Comparison of ENCODE assay signal across 18 mouse cellular contexts in genomic region chr2:119175614-119176013, GRCm38 (mm10). TPM values are rescaled to one million over a fixed set of nuclear protein-coding genes. Genes with fewer than 3 reads are reported as not detected.
DNase-seq lines count a peak whose midpoint lies in the region; ATAC-seq and TF ChIP-seq lines count a peak whose summit lies in the region.
"Had no signal": no experiment of that assay in that cellular context is flagged by ENCODE, and none has a peak within 500 bp of the region (broad histone marks: within the 10 kb centered on the region; RNA-seq: fewer than 3 reads in every experiment).

No protein-coding gene starts in this region.

- no peak for DNase-seq in lung, postnatal 36 days
- DNase-seq in kidney, adult 9 months: peak; percentile 42
- DNase-seq in limb, embryonic 10.5 days (ENCODE audit: low spot score): no peak
- no peak for DNase-seq in heart, postnatal 10 days
- DNase-seq: cerebellum, adult 11 months; cerebellum, postnatal 36 days; layer of hippocampus, adult 9-11 months; thymus, postnatal 25 days had no signal

- H3K27me3 ChIP-seq in lung, embryonic 15.5 days: no peaks in the 10 kb centered on the region
- H3K27me3 ChIP-seq in C2C12 (ENCODE audit: control insufficient read depth, insufficient read depth, insufficient read length): no peaks in the 10 kb centered on the region
- no peaks in the 10 kb centered on the region for H3K27me3 ChIP-seq in limb, embryonic 10.5 days (ENCODE audit: low read depth, poor library complexity, severe bottlenecking)
- no peaks in the 10 kb centered on the region for H3K27me3 ChIP-seq in intestine, embryonic 15.5 days (replicated peaks)
- H3K27me3 ChIP-seq in liver, embryonic 12.5 days (replicated peaks): no peaks in the 10 kb centered on the region

- peak overlapping the region; percentile 6 for H3ac ChIP-seq in C2C12 (ENCODE audit: control insufficient read depth, insufficient read length, low read depth)

- peaks cover 9% of the 10 kb centered on the region for H3K79me3 ChIP-seq in C2C12 (ENCODE audit: low read depth)

- intact Hi-C loops in heart, postnatal 10 days (cut with DNase I): no loop called here

- H3K27ac ChIP-seq in lung, embryonic 15.5 days: peak overlapping the region; percentile 20; the same call in 1 of the 2 replicates
- H3K27ac ChIP-seq in limb, embryonic 10.5 days: 0 out of 2 replicates have a peak overlapping the region, but pooled peaks have one; percentile 9
- H3K27ac ChIP-seq in intestine, embryonic 15.5 days: no peak overlapping the region
- H3K27ac ChIP-seq in liver, embryonic 12.5 days: no peak overlapping the region
- H3K27ac ChIP-seq: hindbrain, postnatal 0 days; liver, embryonic 14.5 days had no signal

- ATAC-seq in lung, embryonic 15.5 days (ENCODE audit: borderline replicate concordance, extremely low read depth, low FRiP score, low TSS enrichment): no peak
- ATAC-seq in intestine, embryonic 15.5 days: no peak
- no peak for ATAC-seq in liver, embryonic 12.5 days
- ATAC-seq: forebrain, embryonic 16.5 days; hindbrain, postnatal 0 days had no signal

- H3K4me1 ChIP-seq in lung, embryonic 15.5 days: peaks cover 17% of the 10 kb centered on the region
- H3K4me1 ChIP-seq in limb, embryonic 10.5 days: peaks cover 43% of the 10 kb centered on the region
- H3K4me1 ChIP-seq in intestine, embryonic 15.5 days (replicated peaks): peaks cover 21% of the 10 kb centered on the region
- peaks cover 38% of the 10 kb centered on the region for H3K4me1 ChIP-seq in liver, embryonic 12.5 days

- 0 out of 2 replicates have a peak, but pooled peaks cover 4% of the 10 kb centered on the region for H3K36me3 ChIP-seq in lung, embryonic 15.5 days
- peaks cover 11% of the 10 kb centered on the region for H3K36me3 ChIP-seq in C2C12 (ENCODE audit: control insufficient read depth, insufficient read depth)
- peaks cover 39% of the 10 kb centered on the region for H3K36me3 ChIP-seq in limb, embryonic 10.5 days
- H3K36me3 ChIP-seq in intestine, embryonic 15.5 days: no peaks in the 10 kb centered on the region
- H3K36me3 ChIP-seq in liver, embryonic 12.5 days: peaks cover 29% of the 10 kb centered on the region

- TF ChIP-seq CTCF in C2C12 (IDR thresholded peaks at IDR 0.05; ENCODE audit: control insufficient read depth, insufficient read depth, insufficient read length): no peak

- peaks cover 28% of the 10 kb centered on the region for H3K79me2 ChIP-seq in C2C12 (ENCODE audit: control insufficient read depth, insufficient read depth)

- H3K9me3 ChIP-seq in lung, embryonic 15.5 days: no peaks in the 10 kb centered on the region
- H3K9me3 ChIP-seq in limb, embryonic 10.5 days (replicated peaks): no peaks in the 10 kb centered on the region
- H3K9me3 ChIP-seq in intestine, embryonic 15.5 days: no peaks in the 10 kb centered on the region
- H3K9me3 ChIP-seq in liver, embryonic 12.5 days (replicated peaks): no peaks in the 10 kb centered on the region

- H3K4me3 ChIP-seq in lung, embryonic 15.5 days: no peak overlapping the region
- peak overlapping the region; percentile 31 for H3K4me3 ChIP-seq in C2C12 (ENCODE audit: insufficient read depth, poor library complexity, severe bottlenecking)
- H3K4me3 ChIP-seq in limb, embryonic 10.5 days: no peak overlapping the region
- H3K4me3 ChIP-seq in intestine, embryonic 15.5 days (replicated peaks): no peak overlapping the region
- no peak overlapping the region for H3K4me3 ChIP-seq in liver, embryonic 12.5 days

- no peak overlapping the region for H3K9ac ChIP-seq in lung, embryonic 15.5 days
- no peak overlapping the region for H3K9ac ChIP-seq in intestine, embryonic 15.5 days
- no peak overlapping the region for H3K9ac ChIP-seq in liver, embryonic 12.5 days
- H3K9ac ChIP-seq: liver, embryonic 14.5 days had no signal

- WGBS in lung, embryonic 15.5 days: 41% methylated on average over 6 of the region's 6 CpGs
- 67% methylated on average over 6 of the region's 6 CpGs for WGBS in limb, embryonic 10.5 days
- WGBS in intestine, embryonic 15.5 days: 59% methylated on average over 6 of the region's 6 CpGs
- 51% methylated on average over 6 of the region's 6 CpGs for WGBS in liver, embryonic 12.5 days (ENCODE audit: insufficient replicate concordance)

- H3K4me2 ChIP-seq in lung, embryonic 15.5 days: no peak overlapping the region
- H3K4me2 ChIP-seq in intestine, embryonic 15.5 days (replicated peaks): no peak overlapping the region
- no peak overlapping the region for H3K4me2 ChIP-seq in liver, embryonic 12.5 days

TF ChIP-seq in C2C12, 6 proteins besides CTCF, POLR2A, EP300 and RAD21:
- TF ChIP-seq USF1 (IDR thresholded peaks at IDR 0.05; ENCODE audit: low read depth) (no peak), CEBPB (IDR thresholded peaks at IDR 0.05; ENCODE audit: low read depth) (no peak), MYOG (IDR thresholded peaks at IDR 0.05; ENCODE audit: control insufficient read depth, extremely low read depth, insufficient read length) (no peak), FOSL1 (IDR thresholded peaks at IDR 0.05; ENCODE audit: insufficient read depth, low read length, poor library complexity, severe bottlenecking) (no peak), MYOD1 (IDR thresholded peaks at IDR 0.05; ENCODE audit: control insufficient read depth, insufficient read length, low read depth) (no peak), MAX (IDR thresholded peaks at IDR 0.05) (no peak)
TF ChIP-seq in C2C12: peak in this region for 0.

RNA-seq across cellular contexts. Expression of gene Gm14137, which starts 1.3 kb away (rescaled TPM):
- 0.45 and 0.48 TPM in 2 replicates for polyA plus RNA-seq in lung, embryonic 15.5 days (2015; fragmentation: Nextera tagmentation; extraction: Ambion mirVana)
- polyA plus RNA-seq in C2C12 (2012; fragmentation: generic; extraction: Trizol): 1.5 TPM
- 0.73 and 0.95 TPM in 2 replicates for polyA plus RNA-seq in limb, embryonic 10.5 days (2016; fragmentation: Nextera tagmentation; extraction: Ambion mirVana)
- polyA plus RNA-seq in intestine, embryonic 15.5 days (2015; fragmentation: Nextera tagmentation; extraction: Ambion mirVana): 0.30 and 0.38 TPM in 2 replicates
- total RNA-seq in heart, postnatal 10 days (2021): not detected
- 0.26 and 0.35 TPM in 2 replicates for polyA plus RNA-seq in liver, embryonic 12.5 days (2016; fragmentation: Nextera tagmentation; extraction: Ambion mirVana)
- total RNA-seq: gastrocnemius, adult 8-10 months; hindbrain, postnatal 0 days; left cerebral cortex, postnatal 14 days; megakaryocyte, adult 5-6 weeks had no signal

RNA-seq across cellular contexts. Expression of gene Gchfr, which starts 8.0 kb away (rescaled TPM):
- polyA plus RNA-seq in lung, embryonic 15.5 days (2015; fragmentation: Nextera tagmentation; extraction: Ambion mirVana): 22.1 and 28.6 TPM in 2 replicates
- 80.5 TPM for polyA plus RNA-seq in C2C12 (2012; fragmentation: generic; extraction: Trizol)
- polyA plus RNA-seq in limb, embryonic 10.5 days (2016; fragmentation: Nextera tagmentation; extraction: Ambion mirVana): 6.5 and 8.4 TPM in 2 replicates
- 21.1 and 27.3 TPM in 2 replicates for polyA plus RNA-seq in intestine, embryonic 15.5 days (2015; fragmentation: Nextera tagmentation; extraction: Ambion mirVana)
- 1 to 10 TPM; 1.3 to 2.9 TPM for total RNA-seq in heart, postnatal 10 days (2021)
- 28.5 and 31.8 TPM in 2 replicates for polyA plus RNA-seq in liver, embryonic 12.5 days (2016; fragmentation: Nextera tagmentation; extraction: Ambion mirVana)
- total RNA-seq: gastrocnemius, adult 8-10 months; left cerebral cortex, postnatal 14 days; megakaryocyte, adult 5-6 weeks had no signal

RNA-seq across cellular contexts. Expression of gene Rmdn3, which starts 18.8 kb away (rescaled TPM):
- 36.9 and 37.9 TPM in 2 replicates for polyA plus RNA-seq in lung, embryonic 15.5 days (2015; fragmentation: Nextera tagmentation; extraction: Ambion mirVana)
- 21.8 TPM for polyA plus RNA-seq in C2C12 (2012; fragmentation: generic; extraction: Trizol)
- 52.1 and 53.8 TPM in 2 replicates for polyA plus RNA-seq in limb, embryonic 10.5 days (2016; fragmentation: Nextera tagmentation; extraction: Ambion mirVana)
- 48.5 and 49.5 TPM in 2 replicates for polyA plus RNA-seq in intestine, embryonic 15.5 days (2015; fragmentation: Nextera tagmentation; extraction: Ambion mirVana)
- total RNA-seq in heart, postnatal 10 days (2021): 10 to 100 TPM; 18.8 to 19.2 TPM
- 62.2 and 64.1 TPM in 2 replicates for polyA plus RNA-seq in liver, embryonic 12.5 days (2016; fragmentation: Nextera tagmentation; extraction: Ambion mirVana)

RNA-seq across cellular contexts. Expression of gene Zfyve19, which starts 32.8 kb away (rescaled TPM):
- polyA plus RNA-seq in lung, embryonic 15.5 days (2015; fragmentation: Nextera tagmentation; extraction: Ambion mirVana): 42.6 and 53.4 TPM in 2 replicates
- polyA plus RNA-seq in C2C12 (2012; fragmentation: generic; extraction: Trizol): 27.1 TPM
- 62.1 and 64.2 TPM in 2 replicates for polyA plus RNA-seq in limb, embryonic 10.5 days (2016; fragmentation: Nextera tagmentation; extraction: Ambion mirVana)
- polyA plus RNA-seq in intestine, embryonic 15.5 days (2015; fragmentation: Nextera tagmentation; extraction: Ambion mirVana): 59.3 and 64.9 TPM in 2 replicates
- 10 to 100 TPM; 21.6 TPM for total RNA-seq in heart, postnatal 10 days (2021)
- 27.7 and 29.9 TPM in 2 replicates for polyA plus RNA-seq in liver, embryonic 12.5 days (2016; fragmentation: Nextera tagmentation; extraction: Ambion mirVana)

RNA-seq across cellular contexts. Expression of gene Dnajc17, which starts 33.0 kb away (rescaled TPM):
- 18.8 and 19.5 TPM in 2 replicates for polyA plus RNA-seq in lung, embryonic 15.5 days (2015; fragmentation: Nextera tagmentation; extraction: Ambion mirVana)
- 12.3 TPM for polyA plus RNA-seq in C2C12 (2012; fragmentation: generic; extraction: Trizol)
- polyA plus RNA-seq in limb, embryonic 10.5 days (2016; fragmentation: Nextera tagmentation; extraction: Ambion mirVana): 28.7 and 30.4 TPM in 2 replicates
- 15.9 and 18.5 TPM in 2 replicates for polyA plus RNA-seq in intestine, embryonic 15.5 days (2015; fragmentation: Nextera tagmentation; extraction: Ambion mirVana)
- total RNA-seq in heart, postnatal 10 days (2021): 10 to 100 TPM; 12.0 to 13.3 TPM
- polyA plus RNA-seq in liver, embryonic 12.5 days (2016; fragmentation: Nextera tagmentation; extraction: Ambion mirVana): 11.6 and 13.2 TPM in 2 replicates

Comparison
In these comparisons a context has a peak if more than half of its experiments do, and no peak if none do; other contexts are left out.
1. H3K27ac ChIP-seq: peak in lung, embryonic 15.5 days (single experiment) and limb, embryonic 10.5 days (single experiment); none in intestine, embryonic 15.5 days (single experiment) and liver, embryonic 12.5 days (single experiment).